Mouse (Mus musculus) MEL (cell line): ENCODE measurements at regions not wholly inside any gene's neighbourhood (a gene's known extent, or its start where the extent isn't known, plus 50 kb on each side); places are given as distances from the start of the nearest gene placed in this dataset.
A peak's percentile ranks its signal among the peaks of the same experiment; 100 is the strongest.

Experiments
- DNase-seq: peaks from one replicate; pipeline ENCODE4 v3.0.0; 2011; ENCODE audit warnings: low read depth, low spot score
- H3K27ac ChIP-seq: 2 replicates; pipeline ENCODE4 v1.5.1; 2012; ENCODE audit warnings: low read depth, mild to moderate bottlenecking, control low read depth, low read length, moderate library complexity; ENCODE audit not compliant: control insufficient read depth
- H3K27me3 ChIP-seq, 2 experiments: fragments of 150-350 bp in 1 of 2; sonication (generic) in 1 of 2; 2 replicates each; pipeline ENCODE4 v1.6.1; 2012; ENCODE audit warnings: low read length in 2 of 2, mild to moderate bottlenecking in 2 of 2, improper control_type of control experiment in 1 of 2, moderate library complexity in 1 of 2; ENCODE audit not compliant: insufficient read depth in 2 of 2, control insufficient read depth in 1 of 2
- H3K36me3 ChIP-seq, 2 experiments: 2 replicates each; pipeline ENCODE4 v1.6.1; 2012 to 2014; ENCODE audit warnings: low read length in 2 of 2, improper control_type of control experiment in 1 of 2, inconsistent platforms in 1 of 2, mild to moderate bottlenecking in 1 of 2; ENCODE audit not compliant: insufficient read depth in 2 of 2, control insufficient read depth in 1 of 2
- H3K4me1 ChIP-seq, 2 experiments: fragments of 150-350 bp in 1 of 2; sonication (generic) in 1 of 2; 2 replicates each; pipeline ENCODE4 v1.6.1; 2012; ENCODE audit warnings: low read length in 2 of 2, improper control_type of control experiment in 1 of 2, mild to moderate bottlenecking in 1 of 2; ENCODE audit not compliant: insufficient read depth in 2 of 2, control insufficient read depth in 1 of 2
- H3K4me3 ChIP-seq, 2 experiments: fragments of 150-350 bp in 1 of 2; sonication (generic) in 1 of 2; 2 replicates each; pipeline ENCODE4 v1.5.1; 2012; ENCODE audit warnings: low read depth in 2 of 2, low read length in 2 of 2, mild to moderate bottlenecking in 2 of 2, moderate library complexity in 2 of 2, control low read depth in 1 of 2, improper control_type of control experiment in 1 of 2; ENCODE audit not compliant: control insufficient read depth in 1 of 2, insufficient read depth in 1 of 2
- H3K79me2 ChIP-seq: 2 replicates; pipeline ENCODE4 v1.6.1; 2012; ENCODE audit warnings: mild to moderate bottlenecking, low read length, moderate library complexity; ENCODE audit not compliant: control insufficient read depth, poor library complexity, insufficient read depth
- H3K9ac ChIP-seq: 2 replicates; pipeline ENCODE4 v1.6.1; 2012; ENCODE audit warnings: low read depth, mild to moderate bottlenecking, control low read depth, low read length, moderate library complexity; ENCODE audit not compliant: control insufficient read depth, poor library complexity, severe bottlenecking
- H3K9me3 ChIP-seq: fragments of 150-350 bp; sonication (generic); replicated peaks from 2 replicates; pipeline ENCODE4 v1.6.1; 2012; ENCODE audit warnings: mild to moderate bottlenecking, low read length, improper control_type of control experiment, moderate library complexity; ENCODE audit not compliant: insufficient read depth
- BHLHE40 ChIP-seq: IDR thresholded peaks from 2 replicates; pipeline ENCODE4 v1.6.1; 2012; ENCODE audit warnings: low read depth, mild to moderate bottlenecking, inconsistent platforms, low read length, improper control_type of control experiment, borderline replicate concordance
- CHD2 ChIP-seq: IDR thresholded peaks from 2 replicates; pipeline ENCODE4 v1.6.1; 2011; ENCODE audit warnings: low read length, improper control_type of control experiment
- ELF1 ChIP-seq: IDR thresholded peaks from 2 replicates; pipeline ENCODE4 v1.6.1; 2014; ENCODE audit warnings: low read depth, mild to moderate bottlenecking, inconsistent platforms, low read length, improper control_type of control experiment, moderate library complexity
- EP300 ChIP-seq, 2 experiments: IDR thresholded peaks; 2 replicates each; pipeline ENCODE4 v1.6.1; 2011; ENCODE audit warnings: improper control_type of control experiment in 2 of 2, low read length in 2 of 2, low read depth in 1 of 2, mild to moderate bottlenecking in 1 of 2
- ETS1 ChIP-seq: IDR thresholded peaks from 2 replicates; pipeline ENCODE4 v1.6.1; 2012; ENCODE audit warnings: low read depth, mild to moderate bottlenecking, inconsistent platforms, low read length, improper control_type of control experiment, moderate library complexity
- GATA1 ChIP-seq: IDR thresholded peaks from 2 replicates; pipeline ENCODE4 v1.6.1; 2011; ENCODE audit warnings: low read depth, low read length, improper control_type of control experiment
- HCFC1 ChIP-seq: IDR thresholded peaks from 2 replicates; pipeline ENCODE4 v1.6.1; 2012; ENCODE audit warnings: low read depth, mild to moderate bottlenecking, inconsistent platforms, low read length, improper control_type of control experiment, moderate library complexity
- MAFK ChIP-seq: IDR thresholded peaks from 2 replicates; pipeline ENCODE4 v1.6.1; 2011; ENCODE audit warnings: low read depth, mild to moderate bottlenecking, low read length, improper control_type of control experiment, borderline replicate concordance
- MAX ChIP-seq: IDR thresholded peaks from 2 replicates; pipeline ENCODE4 v1.6.1; 2011; ENCODE audit warnings: low read length, improper control_type of control experiment
- MEF2A ChIP-seq: IDR thresholded peaks from 2 replicates; pipeline ENCODE4 v1.6.1; 2014; ENCODE audit warnings: low read depth, mild to moderate bottlenecking, inconsistent platforms, low read length, improper control_type of control experiment; ENCODE audit not compliant: poor library complexity, insufficient replicate concordance, severe bottlenecking; ENCODE audit errors: extremely low read depth
- NRF1 ChIP-seq: IDR thresholded peaks from 2 replicates; pipeline ENCODE4 v1.6.1; 2014; ENCODE audit warnings: low read depth, mild to moderate bottlenecking, inconsistent platforms, low read length, improper control_type of control experiment, moderate library complexity; ENCODE audit not compliant: poor library complexity, insufficient read depth, severe bottlenecking
- POLR2AphosphoS2 ChIP-seq: IDR thresholded peaks from 2 replicates; pipeline ENCODE4 v1.6.1; 2011; ENCODE audit warnings: low read length, improper control_type of control experiment
- POLR2AphosphoS5 ChIP-seq: IDR thresholded peaks from 2 replicates; pipeline ENCODE4 v1.6.1; 2012; ENCODE audit warnings: low read depth, borderline replicate concordance, mild to moderate bottlenecking, inconsistent platforms, low read length, moderate library complexity, mixed read lengths
- RAD21 ChIP-seq: IDR thresholded peaks from 2 replicates; pipeline ENCODE4 v1.6.1; 2011; ENCODE audit warnings: mild to moderate bottlenecking, low read depth, low read length, improper control_type of control experiment
- SIN3A ChIP-seq: IDR thresholded peaks from 2 replicates; pipeline ENCODE4 v1.6.1; 2012; ENCODE audit warnings: low read length, improper control_type of control experiment, inconsistent platforms
- SMC3 ChIP-seq: IDR thresholded peaks from 2 replicates; pipeline ENCODE4 v1.6.1; 2011; ENCODE audit warnings: low read depth, low read length, improper control_type of control experiment
- TAL1 ChIP-seq: IDR thresholded peaks from 2 replicates; pipeline ENCODE4 v1.6.1; 2012; ENCODE audit warnings: mild to moderate bottlenecking, inconsistent platforms, low read length, moderate library complexity, mixed read lengths
- TCF12 ChIP-seq: IDR thresholded peaks from 2 replicates; pipeline ENCODE4 v1.6.1; 2014; ENCODE audit warnings: low read depth, mild to moderate bottlenecking, inconsistent platforms, low read length, improper control_type of control experiment, moderate library complexity
- USF2 ChIP-seq, 2 experiments: IDR thresholded peaks; 2 replicates each; pipeline ENCODE4 v1.6.1; 2011 to 2012; ENCODE audit warnings: improper control_type of control experiment in 2 of 2, low read length in 2 of 2, borderline replicate concordance in 1 of 2, inconsistent platforms in 1 of 2, low read depth in 1 of 2, mild to moderate bottlenecking in 1 of 2; ENCODE audit not compliant: insufficient read depth in 1 of 2
- ZC3H11A ChIP-seq: IDR thresholded peaks from 2 replicates; pipeline ENCODE4 v1.6.1; 2012; ENCODE audit warnings: low read depth, mild to moderate bottlenecking, inconsistent platforms, low read length, improper control_type of control experiment
- ZKSCAN1 ChIP-seq: IDR thresholded peaks from 2 replicates; pipeline ENCODE4 v1.6.1; 2012; ENCODE audit warnings: low read depth, mild to moderate bottlenecking, inconsistent platforms, low read length, improper control_type of control experiment, moderate library complexity
- ZNF384 ChIP-seq: IDR thresholded peaks from 2 replicates; pipeline ENCODE4 v1.6.1; 2012; ENCODE audit warnings: low read depth, mild to moderate bottlenecking, inconsistent platforms, low read length, improper control_type of control experiment

DNA sequence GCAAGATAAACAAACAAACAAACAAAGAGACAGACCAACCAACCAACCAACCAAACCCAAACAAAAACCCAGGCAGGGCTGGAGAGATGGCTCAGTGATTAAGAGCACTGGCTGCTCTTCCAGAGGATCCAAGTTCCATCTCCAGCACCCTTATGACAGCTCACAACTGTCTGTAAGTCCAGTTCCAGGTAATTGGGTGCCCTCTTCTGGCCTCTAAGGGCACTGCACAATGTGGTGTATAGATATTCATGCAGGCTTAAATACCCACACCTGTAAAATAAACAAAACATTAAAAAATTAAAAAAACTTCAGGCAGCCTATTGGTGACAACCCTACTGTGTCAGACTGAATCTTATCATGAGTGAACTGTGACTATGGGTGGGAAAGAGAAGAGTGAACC, 222.4 kb upstream of the Eif4g2 start (continued):
- TF ChIP-seq GATA1, result no peak
- TF ChIP-seq ZKSCAN1, result no peak
- TF ChIP-seq EP300 (IDR thresholded peaks at IDR 0.05; ENCODE audit: low read depth in 1 of 2, low read length in 2 of 2), result no peak
- TF ChIP-seq ZC3H11A, result peak; percentile 35
- no peak for TF ChIP-seq POLR2AphosphoS2
- peak; percentile 59 for TF ChIP-seq RAD21
- TF ChIP-seq MAX, result no peak

DNA sequence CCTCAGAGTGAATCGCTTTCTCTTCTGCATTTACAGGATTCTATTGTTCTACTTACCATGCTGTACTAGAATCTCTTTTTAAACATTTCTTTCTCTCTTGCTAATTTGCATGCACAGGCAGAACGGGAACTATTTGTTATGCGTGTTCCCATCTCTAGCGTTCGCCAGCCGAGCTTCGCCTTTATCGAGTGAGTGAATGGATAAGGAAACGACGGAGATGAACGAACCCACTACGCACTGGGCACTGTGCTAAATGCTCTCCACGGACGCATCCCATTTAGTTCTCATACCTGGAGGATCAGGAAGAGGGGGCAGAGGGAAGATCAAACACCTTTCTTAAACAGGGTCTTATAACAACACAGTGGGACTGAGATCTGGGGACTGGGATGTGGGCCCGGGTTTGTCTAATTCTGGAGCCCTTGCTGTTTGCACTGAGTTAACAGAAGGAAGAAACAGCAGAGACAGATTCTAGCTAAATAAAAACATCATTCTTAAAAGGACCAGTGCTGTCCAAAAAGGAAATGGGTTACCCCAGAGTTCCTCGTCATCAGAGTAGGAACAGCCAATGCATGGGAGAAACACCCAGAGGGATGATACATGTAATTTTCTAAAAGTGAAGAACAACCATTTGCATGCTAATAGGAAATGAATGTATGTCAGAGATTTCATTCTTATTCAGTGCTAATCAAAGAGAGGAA, 219.1 kb upstream of the Eif4g2 start:
- Histone ChIP-seq H3K36me3 (no peaks in the 10 kb centered on the region), H3K79me2 (no peaks in the 10 kb centered on the region), H3K27me3 (no peaks in the 10 kb centered on the region), H3K9me3 (no peaks in the 10 kb centered on the region), H3K9ac (no peak overlapping the region), H3K4me3 (no peak overlapping the region), H3K4me1 (no peaks in the 10 kb centered on the region), H3K27ac (no peak overlapping the region)
- no peak for DNase-seq
- TF ChIP-seq MAFK, result no peak
- no peak for TF ChIP-seq POLR2AphosphoS5
- TF ChIP-seq GATA1, result no peak
- TF ChIP-seq ZNF384, result no peak
- no peak for TF ChIP-seq MEF2A
- no peak for TF ChIP-seq SIN3A
- TF ChIP-seq TCF12, result no peak
- TF ChIP-seq MAX, result no peak
- no peak for TF ChIP-seq ETS1
- no peak for TF ChIP-seq BHLHE40
- TF ChIP-seq ZKSCAN1, result no peak
- no peak for TF ChIP-seq EP300 (IDR thresholded peaks at IDR 0.05; ENCODE audit: low read depth in 1 of 2, low read length in 2 of 2)
- no peak for TF ChIP-seq ELF1
- no peak for TF ChIP-seq SMC3
- TF ChIP-seq TAL1, result no peak
- TF ChIP-seq USF2 (IDR thresholded peaks at IDR 0.05; ENCODE audit: borderline replicate concordance in 1 of 2, insufficient read depth in 1 of 2, low read depth in 1 of 2, low read length in 2 of 2), result no peak
- no peak for TF ChIP-seq CHD2
- TF ChIP-seq NRF1, result no peak
- TF ChIP-seq HCFC1, result no peak
